ENCODE assay signal across 25 mouse cellular contexts in genomic region chr13:78174891-78175290, GRCm38 (mm10). TPM values are rescaled to one million over a fixed set of nuclear protein-coding genes. Genes with fewer than 3 reads are reported as not detected.
DNase-seq lines count a peak whose midpoint lies in the region; ATAC-seq lines count a peak whose summit lies in the region.
"Had no signal": no experiment of that assay in that cellular context is flagged by ENCODE, and none has a peak within 500 bp of the region (broad histone marks: within the 10 kb centered on the region; RNA-seq: fewer than 3 reads in every experiment).

No protein-coding gene starts in this region.

- no peaks in the 10 kb centered on the region for H3K9me3 ChIP-seq in hindbrain, embryonic 10.5 days
- H3K9me3 ChIP-seq in hindbrain, embryonic 16.5 days (ENCODE audit: control insufficient read depth, low read length) = no peaks in the 10 kb centered on the region
- H3K9me3 ChIP-seq in forebrain, embryonic 10.5 days = no peaks in the 10 kb centered on the region
- H3K9me3 ChIP-seq in forebrain, embryonic 14.5 days (replicated peaks; ENCODE audit: control insufficient read depth, low read length) = no peaks in the 10 kb centered on the region
- no peaks in the 10 kb centered on the region for H3K9me3 ChIP-seq in hindbrain, embryonic 14.5 days (ENCODE audit: control insufficient read depth, low read length)
- no peaks in the 10 kb centered on the region for H3K9me3 ChIP-seq in liver, embryonic 12.5 days (replicated peaks)
- H3K9me3 ChIP-seq: embryonic facial prominence, embryonic 15.5 days; intestine, embryonic 15.5 days; limb, embryonic 10.5 days; neural tube, embryonic 15.5 days had no signal

- H3K4me3 ChIP-seq in hindbrain, embryonic 10.5 days = peak overlapping the region; percentile 62; the same call in 1 of the 2 replicates
- H3K4me3 ChIP-seq in hindbrain, embryonic 16.5 days (ENCODE audit: low read length) = no peak overlapping the region
- peak overlapping the region; percentile 54; the same call in 1 of the 2 replicates for H3K4me3 ChIP-seq in forebrain, embryonic 10.5 days
- H3K4me3 ChIP-seq in forebrain, embryonic 14.5 days (ENCODE audit: low read depth, low read length) = no peak overlapping the region
- H3K4me3 ChIP-seq in hindbrain, embryonic 14.5 days (replicated peaks; ENCODE audit: low read length) = no peak overlapping the region
- H3K4me3 ChIP-seq in liver, embryonic 12.5 days = no peak overlapping the region
- H3K4me3 ChIP-seq: embryonic facial prominence, embryonic 15.5 days; intestine, embryonic 15.5 days; limb, embryonic 10.5 days; neural tube, embryonic 15.5 days had no signal

- H3K27ac ChIP-seq in hindbrain, embryonic 10.5 days = peak overlapping the region; percentile 53
- H3K27ac ChIP-seq in hindbrain, embryonic 16.5 days (ENCODE audit: low read depth, low read length) = no peak overlapping the region
- H3K27ac ChIP-seq in forebrain, embryonic 10.5 days = peak overlapping the region; percentile 89; the same call in 1 of the 2 replicates
- peak overlapping the region; percentile 35 for H3K27ac ChIP-seq in forebrain, embryonic 14.5 days (ENCODE audit: low read depth, low read length)
- H3K27ac ChIP-seq in hindbrain, embryonic 14.5 days = no peak overlapping the region
- H3K27ac ChIP-seq in liver, embryonic 12.5 days = no peak overlapping the region
- H3K27ac ChIP-seq: embryonic facial prominence, embryonic 15.5 days; intestine, embryonic 15.5 days; limb, embryonic 10.5 days; neural tube, embryonic 15.5 days; stomach, postnatal 0 days had no signal

- 20% methylated on average over 1 of the region's 1 CpGs for WGBS in hindbrain, embryonic 10.5 days
- WGBS in hindbrain, embryonic 16.5 days = 44% methylated on average over 1 of the region's 1 CpGs
- 11% methylated on average over 1 of the region's 1 CpGs for WGBS in forebrain, embryonic 10.5 days
- 26% methylated on average over 1 of the region's 1 CpGs for WGBS in forebrain, embryonic 14.5 days
- 36% methylated on average over 1 of the region's 1 CpGs for WGBS in hindbrain, embryonic 14.5 days
- 8% methylated on average over 1 of the region's 1 CpGs for WGBS in liver, embryonic 12.5 days (ENCODE audit: insufficient replicate concordance)

- no peaks in the 10 kb centered on the region for H3K36me3 ChIP-seq in hindbrain, embryonic 10.5 days
- H3K36me3 ChIP-seq in hindbrain, embryonic 16.5 days (ENCODE audit: control insufficient read depth, insufficient read depth, low read length) = no peaks in the 10 kb centered on the region
- H3K36me3 ChIP-seq in forebrain, embryonic 10.5 days (replicated peaks) = no peaks in the 10 kb centered on the region
- no peaks in the 10 kb centered on the region for H3K36me3 ChIP-seq in forebrain, embryonic 14.5 days (ENCODE audit: control insufficient read depth, insufficient read depth, low read length)
- H3K36me3 ChIP-seq in hindbrain, embryonic 14.5 days (replicated peaks; ENCODE audit: control insufficient read depth, insufficient read depth) = no peaks in the 10 kb centered on the region
- H3K36me3 ChIP-seq in liver, embryonic 12.5 days = no peaks in the 10 kb centered on the region
- H3K36me3 ChIP-seq: embryonic facial prominence, embryonic 15.5 days; intestine, embryonic 15.5 days; limb, embryonic 10.5 days; neural tube, embryonic 15.5 days had no signal

- H3K9ac ChIP-seq in hindbrain, embryonic 16.5 days (ENCODE audit: low read depth, low read length) = no peak overlapping the region
- peak overlapping the region; percentile 40 for H3K9ac ChIP-seq in forebrain, embryonic 14.5 days (ENCODE audit: low read length)
- H3K9ac ChIP-seq in hindbrain, embryonic 14.5 days = no peak overlapping the region
- H3K9ac ChIP-seq in liver, embryonic 12.5 days = no peak overlapping the region
- H3K9ac ChIP-seq: embryonic facial prominence, embryonic 15.5 days; intestine, embryonic 15.5 days; neural tube, embryonic 15.5 days had no signal

- no peak for ATAC-seq in hindbrain, embryonic 16.5 days
- ATAC-seq in forebrain, embryonic 14.5 days = no peak
- ATAC-seq in hindbrain, embryonic 14.5 days (ENCODE audit: low FRiP score) = no peak
- ATAC-seq in liver, embryonic 12.5 days = no peak
- ATAC-seq: CD4-positive, CD25-positive, alpha-beta regulatory T cell, adult 4 months; intestine, embryonic 15.5 days; lung, postnatal 0 days had no signal

- no peak overlapping the region for H3K4me2 ChIP-seq in hindbrain, embryonic 16.5 days (ENCODE audit: low read length)
- peak overlapping the region; percentile 43 for H3K4me2 ChIP-seq in forebrain, embryonic 14.5 days (ENCODE audit: low read length)
- peak overlapping the region; percentile 35; the same call in 1 of the 2 replicates for H3K4me2 ChIP-seq in hindbrain, embryonic 14.5 days (replicated peaks)
- H3K4me2 ChIP-seq in liver, embryonic 12.5 days = no peak overlapping the region
- H3K4me2 ChIP-seq: embryonic facial prominence, embryonic 15.5 days; heart, embryonic 11.5 days; intestine, embryonic 15.5 days; neural tube, embryonic 15.5 days had no signal

- DNase-seq in hindbrain, embryonic 10.5 days (ENCODE audit: low spot score) = no peak
- peak; percentile 11 for DNase-seq in forebrain, embryonic 10.5 days (ENCODE audit: extremely low spot score, low spot score)
- peak; percentile 20 for DNase-seq in forebrain, embryonic 14.5 days (ENCODE audit: low spot score)
- no peak for DNase-seq in hindbrain, embryonic 14.5 days (ENCODE audit: low spot score)
- no peak for DNase-seq in MN1 (ENCODE audit: low spot score)
- DNase-seq: adrenal gland, adult 2 months; cerebellum, adult 11 months; cerebellum, postnatal 14 days; gastrocnemius, postnatal 14 days; heart, adult 11 months; kidney, adult 8-10 months; kidney, postnatal 10 days; liver; thymus, adult 2 months; thymus, postnatal 4 days had no signal

- H3K27me3 ChIP-seq in hindbrain, embryonic 10.5 days (ENCODE audit: insufficient read depth, poor library complexity, severe bottlenecking) = peaks cover 94% of the 10 kb centered on the region
- H3K27me3 ChIP-seq in hindbrain, embryonic 16.5 days (replicated peaks; ENCODE audit: control insufficient read depth, insufficient read depth, low read length) = peaks cover 17% of the 10 kb centered on the region
- peaks cover 100% of the 10 kb centered on the region for H3K27me3 ChIP-seq in forebrain, embryonic 10.5 days (ENCODE audit: poor library complexity, severe bottlenecking)
- H3K27me3 ChIP-seq in forebrain, embryonic 14.5 days (replicated peaks; ENCODE audit: control insufficient read depth, insufficient read depth, low read length) = peaks cover 31% of the 10 kb centered on the region
- H3K27me3 ChIP-seq in hindbrain, embryonic 14.5 days (ENCODE audit: control insufficient read depth, insufficient read depth, low read length) = peaks cover 71% of the 10 kb centered on the region
- H3K27me3 ChIP-seq in liver, embryonic 12.5 days (replicated peaks) = peaks cover 79% of the 10 kb centered on the region

- H3K4me1 ChIP-seq in hindbrain, embryonic 10.5 days (replicated peaks) = peaks cover 49% of the 10 kb centered on the region
- H3K4me1 ChIP-seq in hindbrain, embryonic 16.5 days (ENCODE audit: control insufficient read depth, insufficient read depth, low read depth, low read length) = peaks cover 8% of the 10 kb centered on the region
- H3K4me1 ChIP-seq in forebrain, embryonic 10.5 days = peaks cover 47% of the 10 kb centered on the region
- H3K4me1 ChIP-seq in forebrain, embryonic 14.5 days (ENCODE audit: control insufficient read depth, insufficient read depth, low read length) = 0 out of 2 replicates have a peak, but pooled peaks cover 9% of the 10 kb centered on the region
- peaks cover 6% of the 10 kb centered on the region for H3K4me1 ChIP-seq in hindbrain, embryonic 14.5 days (replicated peaks; ENCODE audit: control insufficient read depth, insufficient read depth, low read length)
- H3K4me1 ChIP-seq in liver, embryonic 12.5 days = no peaks in the 10 kb centered on the region

RNA-seq across cellular contexts. Expression of gene Nr2f1, which starts 24.7 kb away (rescaled TPM):
- 69.0 and 74.0 TPM in 2 replicates for polyA plus RNA-seq in hindbrain, embryonic 10.5 days (2016; fragmentation: Nextera tagmentation; extraction: Ambion mirVana)
- 42.9 and 44.3 TPM in 2 replicates for polyA plus RNA-seq in hindbrain, embryonic 16.5 days (2015; fragmentation: Nextera tagmentation; extraction: Ambion mirVana)
- polyA plus RNA-seq in forebrain, embryonic 10.5 days (2016; fragmentation: Nextera tagmentation; extraction: Ambion mirVana) = 64.9 and 66.1 TPM in 2 replicates
- 75.7 and 82.0 TPM in 2 replicates for polyA plus RNA-seq in forebrain, embryonic 14.5 days (2014; fragmentation: Nextera tagmentation; extraction: Ambion mirVana)
- 64.3 and 70.7 TPM in 2 replicates for polyA plus RNA-seq in hindbrain, embryonic 14.5 days (2014; fragmentation: Nextera tagmentation; extraction: Ambion mirVana)
- 1.5 and 1.7 TPM in 2 replicates for polyA plus RNA-seq in liver, embryonic 12.5 days (2016; fragmentation: Nextera tagmentation; extraction: Ambion mirVana)
- polyA plus RNA-seq: CD4-positive, CD25-positive, alpha-beta regulatory T cell, adult 4 months had no signal

Comparison
In these comparisons a context has a peak if more than half of its experiments do, and no peak if none do; other contexts are left out.
1. H3K27ac ChIP-seq: peak in hindbrain, embryonic 10.5 days (single experiment), forebrain, embryonic 10.5 days (single experiment) and forebrain, embryonic 14.5 days (single experiment); none in hindbrain, embryonic 16.5 days (single experiment), hindbrain, embryonic 14.5 days (single experiment) and liver, embryonic 12.5 days (single experiment).
2. H3K4me3 ChIP-seq: peak in hindbrain, embryonic 10.5 days (single experiment) and forebrain, embryonic 10.5 days (single experiment); none in hindbrain, embryonic 16.5 days (single experiment), forebrain, embryonic 14.5 days (single experiment), hindbrain, embryonic 14.5 days (single experiment) and liver, embryonic 12.5 days (single experiment).
3. H3K4me2 ChIP-seq: peak in forebrain, embryonic 14.5 days (single experiment) and hindbrain, embryonic 14.5 days (single experiment); none in hindbrain, embryonic 16.5 days (single experiment) and liver, embryonic 12.5 days (single experiment).
4. DNase-seq: peak in forebrain, embryonic 10.5 days (single experiment) and forebrain, embryonic 14.5 days (single experiment); none in hindbrain, embryonic 10.5 days (single experiment), hindbrain, embryonic 14.5 days (single experiment) and MN1 (single experiment).
5. RNA of gene Nr2f1, which starts 24.7 kb away (polyA plus RNA-seq): 75.7 to 82.0 TPM in forebrain, embryonic 14.5 days, 64.3 to 70.7 TPM in hindbrain, embryonic 14.5 days, 69.0 to 74.0 TPM in hindbrain, embryonic 10.5 days, 64.9 to 66.1 TPM in forebrain, embryonic 10.5 days and 42.9 to 44.3 TPM in hindbrain, embryonic 16.5 days; 1.5 to 1.7 TPM in liver, embryonic 12.5 days; every median in the first group is over 10 times any median in the second.